Mouse (Mus musculus) C3H10T1/2 (cell line): Measurements from ENCODE around the gene Uba7. TPM values are rescaled to one million over a fixed set of nuclear protein-coding genes. Genes with fewer than 3 reads are reported as not detected.

ENCODE experiments used
- polyA plus RNA-seq, 2 experiments: library from polyadenylated mRNA; unstranded; fragments of >200 nt; fragmentation: generic; extraction: Trizol; gene quantifications; one replicate each; pipeline ENCODE4 v1.2.1; 2012; ENCODE audit warnings: missing spikeins in 2 of 2

The Uba7 gene
- 10 to 100 TPM in 1 of 2 experiments, 1 to 10 TPM in 1; 1.4 to 20.0 TPM for polyA plus RNA-seq

GRCm38 (mm10) chr9:107975399-107976386 is at the start of gene Uba7:
Gene Uba7, plus strand, starts transcription at chr9:107975505.

GRCm38 (mm10) chr9:107928169-107928568 is 47.1 kb upstream of the Uba7 start, which contains the start of gene Actl11:
Gene Actl11, plus strand, starts transcription at chr9:107928469.

GRCm38 (mm10) chr9:107935374-107935773 is 39.9 kb upstream of the Uba7 start, which contains the start of gene Camkv:
Gene Camkv, plus strand, starts transcription at chr9:107935674.

GRCm38 (mm10) chr9:107949922-107950235 is 25.4 kb upstream of the Uba7 start, which contains the start of gene Traip:
Gene Traip, plus strand, starts transcription at chr9:107950136.

GRCm38 (mm10) chr9:107982681-107983346 is 7.5 kb downstream of the Uba7 start, which contains the start of gene Gm20661:
Gene Gm20661, plus strand, starts transcription at chr9:107983058.

GRCm38 (mm10) chr9:107985131-107986119 is 10.1 kb downstream of the Uba7 start, which contains the start of gene Inka1:
Gene Inka1, minus strand, starts transcription at chr9:107985879.

GRCm38 (mm10) chr9:107992197-107992596 is 16.9 kb downstream of the Uba7 start, which contains the start of gene Cdhr4:
Gene Cdhr4, plus strand, starts transcription at chr9:107992497.

GRCm38 (mm10) chr9:107996049-107996448 is 20.7 kb downstream of the Uba7 start, which contains the start of gene Gm20662:
Gene Gm20662, plus strand, starts transcription at chr9:107996349.

GRCm38 (mm10) chr9:108001922-108002770 is 26.8 kb downstream of the Uba7 start, which contains the start of gene Ip6k1:
Gene Ip6k1, plus strand, starts transcription at chr9:108002501.

Other genes starting within 250 kb of the Uba7 start
- 10 to 100 TPM in 1 of 2 experiments, 1 to 10 TPM in 1; 5.9 to 52.6 TPM for gene Rbm5, start 204.5 kb upstream of the Uba7 start, polyA plus RNA-seq
- gene Rbm6, start 102.3 kb upstream of the Uba7 start, polyA plus RNA-seq, result 10 to 100 TPM in 1 of 2 experiments, 1 to 10 TPM in 1; 1.3 to 11.3 TPM
- gene Mon1a, start 87.4 kb upstream of the Uba7 start, polyA plus RNA-seq, result 10 to 100 TPM; 12.1 to 12.4 TPM
- gene Mst1r, start 68.6 kb upstream of the Uba7 start, polyA plus RNA-seq, result under 1 TPM; 0.01 to 0.37 TPM
- gene Actl11, start 47.0 kb upstream of the Uba7 start, polyA plus RNA-seq, result not detected
- gene Camkv, start 39.8 kb upstream of the Uba7 start, polyA plus RNA-seq, result not detected
- 10 to 100 TPM in 1 of 2 experiments, 1 to 10 TPM in 1; 6.0 to 11.0 TPM for gene Traip, start 25.4 kb upstream of the Uba7 start, polyA plus RNA-seq
- gene Gm20661, start 7.6 kb downstream of the Uba7 start, polyA plus RNA-seq, result not detected
- gene Inka1, start 10.4 kb downstream of the Uba7 start, polyA plus RNA-seq, result 10 to 100 TPM in 1 of 2 experiments, 1 to 10 TPM in 1; 5.8 to 11.8 TPM
- under 1 TPM in 1 of 2 experiments, not detected in 1; 0.40 TPM for gene Cdhr4, start 17.0 kb downstream of the Uba7 start, polyA plus RNA-seq
- under 1 TPM; 0.15 to 0.91 TPM for gene Gm20662, start 20.8 kb downstream of the Uba7 start, polyA plus RNA-seq
- 10 to 100 TPM; 20.1 to 64.7 TPM for gene Ip6k1, start 27.0 kb downstream of the Uba7 start, polyA plus RNA-seq
- 10 to 100 TPM; 14.7 to 20.6 TPM for gene Gmppb, start 73.7 kb downstream of the Uba7 start, polyA plus RNA-seq
- 1 to 10 TPM in 1 of 2 experiments, under 1 TPM in 1; 0.61 to 3.6 TPM for gene Amigo3, start 77.7 kb downstream of the Uba7 start, polyA plus RNA-seq
- under 1 TPM; 0.05 to 0.18 TPM for gene Mst1, start 104.9 kb downstream of the Uba7 start, polyA plus RNA-seq
- 10 to 100 TPM; 15.3 to 28.3 TPM for gene Rnf123, start 107.8 kb downstream of the Uba7 start, polyA plus RNA-seq
- 10 to 100 TPM; 82.7 to 98.4 TPM for gene Apeh, start 119.1 kb downstream of the Uba7 start, polyA plus RNA-seq
- gene Bsn, start 214.9 kb downstream of the Uba7 start, polyA plus RNA-seq, result under 1 TPM; 0.13 to 0.14 TPM